Mouse (Mus musculus) ES-Bruce4 (cell line): ENCODE results near the gene Defb26.

Experiments used
- CTCF ChIP-seq: IDR thresholded peaks from one replicate; pipeline ENCODE4 v1.8.1; 2011; ENCODE audit warnings: low read depth, low read length
- POLR2A ChIP-seq: IDR thresholded peaks from one replicate; pipeline ENCODE4 v1.8.1; 2011; ENCODE audit warnings: low read length; ENCODE audit not compliant: insufficient read depth

DNA sequence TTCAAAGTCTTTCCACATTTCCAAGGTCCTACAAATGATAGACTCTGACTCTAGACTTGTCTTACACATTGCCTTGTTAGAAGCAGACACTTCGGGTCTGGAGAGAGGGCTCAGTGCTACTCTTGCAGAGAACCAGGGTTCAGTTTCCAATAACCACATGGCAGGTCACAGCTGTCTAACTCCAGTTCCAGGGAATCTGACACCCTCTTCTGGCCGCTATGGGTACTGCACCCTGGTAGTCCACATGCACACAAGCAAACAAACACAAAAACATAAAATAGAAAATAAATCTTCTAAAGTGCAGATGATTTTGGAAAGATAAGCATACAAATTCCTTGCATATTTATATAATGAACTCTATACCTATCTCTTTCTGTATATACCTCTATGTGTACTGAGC is 24.5 kb downstream of the Defb26 start:
- no peak for TF ChIP-seq POLR2A
- peak; percentile 24 for TF ChIP-seq CTCF
